Mouse (Mus musculus) intestine, postnatal 0 days (tissue): ENCODE measurements at regions not wholly inside any gene's neighbourhood (a gene's known extent, or its start where the extent isn't known, plus 50 kb on each side); places are given as distances from the start of the nearest gene placed in this dataset.

ENCODE experiments used
- ATAC-seq: fragments of 200-750 bp; cut with Nextera tagmentation; 2 replicates; pipeline ENCODE4 v1.8.0; 2017; ENCODE audit warnings: mild to moderate bottlenecking, moderate TSS enrichment, moderate library complexity
- H3K27ac ChIP-seq: fragments of 300-500 bp; sonication (generic); 2 replicates; pipeline ENCODE4 v1.5.1; 2014; ENCODE audit warnings: mild to moderate bottlenecking, low read depth, low read length, moderate library complexity
- H3K27me3 ChIP-seq: fragments of 300-500 bp; sonication (generic); replicated peaks from 2 replicates; pipeline ENCODE4 v1.6.1; 2014; ENCODE audit warnings: low read length, mixed read lengths; ENCODE audit not compliant: control insufficient read depth, insufficient read depth
- H3K36me3 ChIP-seq: fragments of 300-500 bp; sonication (generic); 2 replicates; pipeline ENCODE4 v1.6.1; 2014; ENCODE audit warnings: mild to moderate bottlenecking, moderate library complexity; ENCODE audit not compliant: control insufficient read depth, insufficient read depth
- H3K4me1 ChIP-seq: fragments of 300-500 bp; sonication (generic); replicated peaks from 2 replicates; pipeline ENCODE4 v1.6.1; 2014; ENCODE audit warnings: antibody characterized with exemption, low read length, mixed read lengths; ENCODE audit not compliant: control insufficient read depth, insufficient read depth
- H3K4me2 ChIP-seq: fragments of 300-500 bp; sonication (generic); replicated peaks from 2 replicates; pipeline ENCODE4 v1.6.1; 2014; ENCODE audit warnings: low read depth, mild to moderate bottlenecking, moderate library complexity
- H3K4me3 ChIP-seq: fragments of 300-500 bp; sonication (generic); 2 replicates; pipeline ENCODE4 v1.5.1; 2014; ENCODE audit warnings: low read depth, low read length
- H3K9ac ChIP-seq: fragments of 300-500 bp; sonication (generic); 2 replicates; pipeline ENCODE4 v1.6.1; 2014; ENCODE audit warnings: mild to moderate bottlenecking, low read depth, low read length
- H3K9me3 ChIP-seq: fragments of 300-500 bp; sonication (generic); 2 replicates; pipeline ENCODE4 v1.6.1; 2016; ENCODE audit warnings: mixed run types; ENCODE audit not compliant: control insufficient read depth
- CTCF ChIP-seq: sonication (generic); IDR thresholded peaks from 2 replicates; pipeline ENCODE4 v1.5.1; 2016; ENCODE audit warnings: low read depth, mild to moderate bottlenecking, control low read depth, antibody characterized with exemption, moderate library complexity
- WGBS: fragments of 180-500 bp; shearing (Covaris S2); extraction: QIAGEN DNeasy Blood & Tissue Kit; methylation state at CpG from one replicate; pipeline ENCODE4 v1.1.7; 2014; 5-methylcytosine and 5-hydroxymethylcytosine counted together

- Histone ChIP-seq H3K4me3 (no peak overlapping the region), H3K27me3 (no peaks in the 10 kb centered on the region), H3K36me3 (no peaks in the 10 kb centered on the region), H3K4me1 (no peaks in the 10 kb centered on the region), H3K27ac (no peak overlapping the region), H3K4me2 (no peak overlapping the region), H3K9me3 (no peaks in the 10 kb centered on the region), H3K9ac (no peak overlapping the region)
- WGBS: 77% methylated on average over 10 of the region's 10 CpGs
- peak; percentile 41 for TF ChIP-seq CTCF
- ATAC-seq: no peak
These were observed 63.7 kb upstream of the 1700020N01Rik start for GRCm38 (mm10) chr10:21529098-21529749.

- Histone ChIP-seq H3K4me2 (no peak overlapping the region), H3K9me3 (no peaks in the 10 kb centered on the region), H3K4me1 (no peaks in the 10 kb centered on the region), H3K36me3 (no peaks in the 10 kb centered on the region), H3K27ac (no peak overlapping the region), H3K9ac (no peak overlapping the region), H3K27me3 (no peaks in the 10 kb centered on the region), H3K4me3 (no peak overlapping the region)
- ATAC-seq: no peak
- no peak for TF ChIP-seq CTCF
- 38% methylated on average over 1 of the region's 1 CpGs for WGBS
These were observed 60.8 kb upstream of the 1700020N01Rik start for GRCm38 (mm10) chr10:21532142-21532541.

- H3K36me3 ChIP-seq: no peaks in the 10 kb centered on the region
- no peak overlapping the region for H3K4me2 ChIP-seq
- no peaks in the 10 kb centered on the region for H3K9me3 ChIP-seq
- no peaks in the 10 kb centered on the region for H3K4me1 ChIP-seq
- TF ChIP-seq CTCF: no peak
- WGBS: 52% methylated on average over 5 of the region's 5 CpGs
- no peaks in the 10 kb centered on the region for H3K27me3 ChIP-seq
- H3K27ac ChIP-seq: no peak overlapping the region
- H3K9ac ChIP-seq: no peak overlapping the region
- H3K4me3 ChIP-seq: no peak overlapping the region
- ATAC-seq: no peak
These were observed 57.3 kb upstream of the 1700020N01Rik start for GRCm38 (mm10) chr10:21535631-21536030.

GRCm38 (mm10) chr10:21538481-21538880 lies 54.5 kb upstream of the 1700020N01Rik start:
- Histone ChIP-seq H3K9ac (no peak overlapping the region), H3K9me3 (no peaks in the 10 kb centered on the region), H3K4me2 (no peak overlapping the region), H3K27ac (no peak overlapping the region), H3K36me3 (no peaks in the 10 kb centered on the region), H3K27me3 (no peaks in the 10 kb centered on the region), H3K4me3 (no peak overlapping the region), H3K4me1 (no peaks in the 10 kb centered on the region)
- no peak for TF ChIP-seq CTCF
- ATAC-seq: no peak
- WGBS: 87% methylated on average over 6 of the region's 6 CpGs
